Mouse (Mus musculus): ENCODE results near the gene Ssh2. TPM values are rescaled to one million over a fixed set of nuclear protein-coding genes. Genes with fewer than 3 reads are reported as not detected.

Ssh2 gene
- total RNA-seq, 2 experiments from 2014 or later, result 34.8 to 37.1 TPM

Other genes with a start within 250 kb of the Ssh2 start
- not detected for gene Slc6a4, start 217.7 kb upstream of the Ssh2 start, total RNA-seq (2021)
- gene Nsrp1, start 137.9 kb upstream of the Ssh2 start, total RNA-seq (2021), result 10 to 100 TPM; 18.7 to 20.9 TPM
- gene Efcab5, start 27.3 kb upstream of the Ssh2 start, total RNA-seq (2021), result 1 to 10 TPM; 2.8 to 3.2 TPM
- 10 to 100 TPM; 31.8 to 36.1 TPM for gene Coro6, start 246.1 kb downstream of the Ssh2 start, total RNA-seq (2021)

Data from left cerebral cortex, postnatal 25 days (tissue).